Mouse (Mus musculus) lung, postnatal 10 days (tissue): Measurements from ENCODE around the gene Mcm2.

Source experiments
- DNase-seq: peaks from one replicate; pipeline ENCODE4 v3.0.0; 2021

Mcm2 gene

DNA sequence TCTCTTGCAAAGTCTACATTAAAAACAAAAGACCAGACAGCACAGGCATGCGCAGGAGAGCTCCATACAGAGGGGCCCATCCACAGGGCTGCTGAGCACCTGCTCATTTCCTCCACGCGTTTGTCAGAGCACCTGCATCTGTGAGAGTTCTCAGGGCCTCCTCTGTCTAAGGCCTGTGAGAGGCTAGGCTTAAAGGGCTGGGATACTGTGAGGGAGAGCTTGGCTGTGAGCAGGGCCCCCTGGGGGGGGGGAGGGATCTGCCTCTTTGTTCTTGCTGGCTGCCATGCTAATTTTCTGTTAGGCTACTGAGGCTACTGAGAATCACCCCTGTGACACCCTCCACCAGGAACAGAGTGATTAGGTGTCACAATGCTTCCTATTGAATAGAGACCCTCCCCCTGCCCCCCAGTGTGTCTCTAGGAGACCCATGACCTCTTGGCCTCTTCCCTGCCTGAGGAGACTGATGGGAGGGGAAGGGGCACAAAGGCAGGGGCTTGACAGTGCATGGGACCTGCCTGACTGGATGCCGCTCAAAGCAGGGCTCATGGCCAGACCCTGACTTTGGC is 27.1 kb upstream of the Mcm2 start:
- no peak for DNase-seq

DNA sequence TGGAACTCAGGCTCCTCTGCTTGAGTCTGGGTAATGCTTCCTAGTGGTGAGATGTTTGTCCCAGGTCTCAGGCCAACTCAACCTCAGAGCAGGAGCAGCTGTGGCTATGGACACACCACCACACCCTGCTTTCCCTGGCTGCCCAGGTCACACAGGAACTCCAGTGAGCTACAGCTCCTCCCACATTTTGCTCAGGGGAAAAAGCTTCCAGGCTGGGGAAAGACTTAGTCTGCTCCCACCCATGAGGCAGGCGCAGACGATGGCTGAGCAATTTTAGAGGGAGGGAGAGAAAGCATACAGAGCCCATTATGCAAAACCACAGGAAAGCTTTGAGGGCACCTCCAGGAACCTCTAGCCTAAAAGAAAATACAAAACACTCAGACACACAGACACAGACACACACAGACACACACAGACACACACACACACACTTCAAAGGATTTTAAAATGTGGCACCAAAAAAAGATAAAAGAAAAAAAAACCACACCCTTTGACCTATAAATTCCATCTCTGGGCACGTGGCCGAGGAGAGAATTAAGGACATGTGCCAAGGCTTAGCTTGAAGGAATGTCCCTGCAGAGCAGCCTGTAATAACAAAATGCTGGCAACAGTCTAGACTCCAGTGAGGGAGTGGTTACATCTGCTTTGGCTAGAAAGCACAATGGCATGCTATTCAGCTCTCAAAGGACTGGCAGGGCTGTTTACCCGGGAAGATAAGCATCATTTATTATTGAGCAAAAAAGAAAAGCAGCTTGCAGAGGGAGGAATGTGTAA is 26.1 kb upstream of the Mcm2 start:
- peak; percentile 93 for DNase-seq

DNA sequence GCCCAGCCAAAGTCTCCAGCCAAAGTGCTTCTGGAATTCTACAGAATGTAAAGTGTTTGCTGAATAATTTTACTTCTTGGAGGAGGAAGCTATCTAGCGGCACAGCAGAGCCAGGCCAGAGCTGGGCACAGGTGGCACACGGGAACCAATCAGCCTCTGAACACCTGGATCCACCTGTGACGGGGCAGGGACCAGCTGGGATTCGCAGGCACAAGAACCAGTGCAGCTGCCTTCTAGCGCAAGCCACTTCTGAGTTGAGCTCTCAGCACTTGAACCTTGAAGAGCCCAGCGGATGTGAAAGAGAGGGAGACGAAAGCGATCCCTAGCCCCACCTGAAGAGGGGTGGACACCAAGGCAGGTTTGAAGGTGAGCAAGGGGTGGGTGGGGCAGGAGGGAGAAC is 20.2 kb upstream of the Mcm2 start:
- no peak for DNase-seq

DNA sequence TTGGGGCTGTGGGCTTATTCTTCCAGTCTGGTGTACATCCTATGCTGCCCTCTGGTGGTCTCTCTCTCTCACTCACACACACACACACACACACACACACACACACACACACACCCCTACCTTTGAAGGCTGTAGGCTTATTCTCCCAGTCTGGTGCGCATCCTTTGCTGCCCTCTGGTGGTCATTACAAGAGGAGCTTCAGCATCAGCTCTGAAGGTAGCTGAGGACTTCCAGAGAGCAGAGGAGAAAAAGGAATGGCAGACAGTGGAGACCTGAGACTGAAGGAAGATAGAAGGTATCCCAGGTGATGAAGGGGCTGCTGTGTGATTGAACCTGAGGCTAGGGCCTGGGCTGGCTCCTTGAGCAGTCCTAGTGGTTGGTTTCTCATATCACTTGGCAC is 17.6 kb upstream of the Mcm2 start:
- peak; percentile 70 for DNase-seq

DNA sequence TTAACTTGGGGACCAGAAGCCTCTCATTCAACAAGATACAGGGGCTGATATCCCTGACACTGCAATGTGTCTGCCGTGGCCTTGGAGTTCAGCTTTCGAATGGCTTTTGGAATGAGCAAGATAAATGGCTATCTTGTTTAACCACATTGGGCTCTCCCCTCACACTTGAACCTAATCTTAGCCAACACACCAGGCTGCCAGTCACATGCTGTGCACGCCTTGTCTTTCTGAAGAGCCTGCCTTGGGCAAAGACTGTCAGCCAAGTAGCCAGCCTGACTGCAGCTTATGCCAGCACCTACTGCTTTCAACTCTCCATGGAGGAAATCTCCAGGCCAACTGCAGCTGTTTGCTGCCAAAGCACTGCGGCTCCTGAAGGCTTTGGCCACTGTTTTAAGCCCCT is 16.9 kb upstream of the Mcm2 start:
- DNase-seq = no peak

DNA sequence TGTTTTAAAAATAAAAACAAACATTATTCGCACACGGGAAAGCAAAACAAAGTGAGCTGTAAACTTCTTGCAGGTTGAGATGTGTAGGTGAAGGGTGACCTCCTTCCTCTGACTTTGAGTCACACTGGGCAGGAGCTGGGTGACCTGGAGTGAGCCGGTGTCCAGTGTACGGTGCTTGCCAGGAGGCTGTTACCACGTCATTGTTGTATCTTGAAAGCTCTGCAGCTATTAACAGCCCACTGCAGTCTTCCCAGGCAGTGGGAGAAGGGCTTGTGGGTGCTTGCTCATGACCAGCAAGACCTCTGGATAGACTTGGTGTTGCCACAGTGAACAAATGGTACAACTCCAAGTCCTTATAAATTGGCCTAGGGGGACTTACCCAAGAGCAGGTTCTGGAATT is 16.2 kb upstream of the Mcm2 start:
- no peak for DNase-seq

DNA sequence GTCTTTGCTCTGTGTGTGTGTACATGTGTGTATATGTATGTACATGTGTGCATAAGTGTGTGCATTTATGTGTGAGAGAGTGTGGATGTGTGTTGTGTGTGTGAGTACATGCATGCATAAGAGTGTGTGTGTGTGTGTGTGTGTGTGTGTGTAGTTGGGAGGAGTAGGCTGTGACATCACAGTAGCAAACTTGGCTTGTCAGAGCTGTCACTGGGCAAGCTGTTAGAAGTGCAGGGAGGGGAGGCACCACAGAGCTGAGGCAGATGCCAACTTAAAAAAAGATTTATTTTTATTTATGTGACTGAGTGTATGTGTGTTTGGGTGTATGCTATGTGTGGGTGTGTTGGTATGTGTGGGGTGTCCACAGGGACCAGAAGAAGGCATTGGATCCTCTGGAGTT is 14.9 kb upstream of the Mcm2 start:
- DNase-seq = no peak

DNA sequence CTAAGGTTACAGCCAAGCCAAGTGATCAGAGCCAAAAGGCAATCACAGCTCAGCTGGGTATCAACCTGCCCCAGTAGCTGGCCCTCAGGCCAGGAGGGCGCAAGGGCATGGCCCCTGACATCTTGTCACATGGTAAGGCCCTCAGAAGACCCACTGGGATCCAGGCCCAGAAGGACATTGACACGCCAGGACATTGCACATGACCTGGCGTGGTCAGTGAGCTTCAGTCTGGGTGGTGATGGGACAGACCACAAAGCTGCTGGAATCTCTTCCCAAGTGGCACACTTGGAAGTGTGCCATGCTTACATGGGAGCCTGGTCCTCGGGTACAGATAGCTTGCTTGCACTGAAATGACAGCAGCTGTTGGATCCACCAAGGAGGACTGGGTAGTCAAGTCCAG is 14.4 kb upstream of the Mcm2 start:
- no peak for DNase-seq

DNA sequence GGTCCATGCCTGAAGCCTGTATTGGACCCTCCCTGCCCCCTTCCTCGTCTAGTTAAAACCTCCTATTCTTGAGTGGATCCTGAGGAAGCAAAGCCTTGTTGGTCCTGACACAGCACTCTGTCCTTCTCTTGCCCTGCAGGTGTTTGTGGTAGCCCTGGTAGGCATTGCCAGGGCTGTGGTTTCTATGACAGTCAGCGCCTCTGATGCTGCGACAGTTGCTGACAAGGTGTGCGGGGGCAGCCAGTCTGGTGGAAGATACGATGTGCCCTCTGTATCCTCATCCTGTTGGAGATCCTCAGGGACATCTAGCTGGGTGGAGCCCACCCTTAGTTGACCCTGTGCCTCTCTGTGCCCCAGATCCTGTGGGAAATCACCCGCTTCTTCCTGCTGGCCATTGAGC is 10.6 kb upstream of the Mcm2 start:
- no peak for DNase-seq

DNA sequence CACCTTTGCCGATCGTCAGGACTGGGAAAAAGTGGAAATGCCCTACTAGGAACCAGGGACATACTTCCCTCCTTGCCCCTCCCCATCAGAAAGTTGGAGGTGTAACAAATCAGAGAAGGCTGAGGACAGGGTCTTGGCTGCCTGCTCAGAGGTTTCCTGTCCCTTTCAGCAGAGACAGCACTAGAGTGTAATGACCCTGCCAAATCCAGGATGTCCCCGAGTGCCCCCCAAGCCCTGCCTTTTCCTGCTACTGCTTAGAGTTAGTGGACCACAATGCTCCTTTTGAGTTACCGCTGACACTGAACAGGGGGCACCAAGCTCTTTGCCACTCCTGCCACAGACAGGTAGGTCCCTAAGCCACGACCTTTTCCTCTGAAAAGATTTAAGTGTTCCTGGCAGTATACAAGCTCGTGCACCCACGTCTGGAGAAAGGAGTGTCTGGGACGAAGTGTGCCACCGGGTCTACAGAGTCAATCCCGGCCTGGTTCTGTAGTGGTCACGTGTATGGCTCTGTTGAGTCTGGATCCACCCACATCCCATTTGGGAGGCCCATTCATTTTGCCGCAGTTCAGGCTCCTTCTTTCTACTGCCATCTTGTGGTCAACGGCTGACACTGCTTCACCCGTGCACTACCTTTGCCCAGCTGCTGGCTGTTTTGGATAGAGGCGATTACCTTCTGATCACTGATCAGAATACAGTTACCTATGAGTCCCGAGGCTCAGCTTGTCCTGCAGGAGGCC is 8.0 kb upstream of the Mcm2 start:
- peak; percentile 84 for DNase-seq

DNA sequence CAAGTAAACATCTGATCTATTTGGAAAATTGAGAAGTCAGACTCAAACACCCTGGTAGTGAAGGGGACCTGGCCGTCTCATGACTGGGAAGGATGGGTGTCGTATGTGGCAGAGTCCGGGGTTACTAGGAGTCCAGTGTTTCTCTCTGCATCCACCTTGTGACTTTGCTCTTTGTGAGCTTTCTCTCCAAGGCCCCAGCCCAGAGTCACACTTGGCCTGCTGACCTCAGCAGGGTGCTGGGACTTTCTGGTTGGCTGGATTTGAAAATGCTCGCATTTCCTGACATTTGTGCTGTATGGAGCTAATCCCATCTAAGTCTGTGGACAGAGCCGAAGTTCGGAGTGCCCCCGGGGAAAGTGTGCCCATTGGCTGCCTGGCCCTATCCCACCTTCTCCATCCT is 6.5 kb upstream of the Mcm2 start:
- DNase-seq = no peak

DNA sequence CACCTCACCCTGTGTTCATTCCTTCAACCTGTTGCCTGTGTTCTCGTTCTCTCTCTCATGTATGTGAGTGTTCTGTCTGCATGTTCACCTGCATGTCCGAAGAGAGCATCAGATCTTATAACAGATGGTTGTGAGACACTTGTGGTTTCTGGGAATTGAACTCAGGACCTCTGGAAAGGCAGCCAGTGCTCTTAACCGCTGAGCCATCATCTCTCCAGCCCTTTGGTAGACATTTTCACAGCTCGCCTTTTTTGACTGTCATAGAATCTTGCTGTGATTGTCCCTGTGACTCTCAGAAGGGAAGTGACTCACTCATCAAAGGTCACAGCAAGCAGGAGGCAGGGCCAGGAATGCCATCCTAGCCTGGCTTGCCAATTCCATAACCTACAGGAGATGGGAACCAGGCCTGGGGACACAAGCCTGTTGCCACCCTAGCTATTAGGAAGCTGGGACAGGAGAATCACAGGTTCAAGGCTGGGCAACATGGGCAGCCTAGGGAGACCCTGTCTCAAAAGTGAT is 5.9 kb upstream of the Mcm2 start:
- DNase-seq = no peak

DNA sequence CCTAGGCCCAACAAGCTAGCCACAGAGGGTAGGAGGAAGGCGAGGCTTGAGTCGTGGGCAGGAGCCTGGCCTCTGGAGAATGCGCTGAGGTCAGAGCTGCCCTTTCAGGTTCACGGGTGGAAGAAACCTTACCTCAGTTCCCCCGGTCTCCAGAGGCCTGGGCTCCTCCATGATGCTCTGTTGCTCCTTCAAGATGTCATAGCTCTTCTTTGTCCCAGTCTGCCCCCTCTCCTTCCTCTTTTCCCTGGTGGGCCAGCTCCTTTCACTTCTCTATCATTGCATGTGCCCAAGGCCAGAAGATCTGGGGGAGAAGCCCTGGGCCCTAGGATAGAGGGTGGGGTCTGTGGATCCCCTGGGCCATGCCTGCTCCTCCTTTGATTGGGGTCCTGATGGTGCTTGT is 5.1 kb upstream of the Mcm2 start:
- no peak for DNase-seq

DNA sequence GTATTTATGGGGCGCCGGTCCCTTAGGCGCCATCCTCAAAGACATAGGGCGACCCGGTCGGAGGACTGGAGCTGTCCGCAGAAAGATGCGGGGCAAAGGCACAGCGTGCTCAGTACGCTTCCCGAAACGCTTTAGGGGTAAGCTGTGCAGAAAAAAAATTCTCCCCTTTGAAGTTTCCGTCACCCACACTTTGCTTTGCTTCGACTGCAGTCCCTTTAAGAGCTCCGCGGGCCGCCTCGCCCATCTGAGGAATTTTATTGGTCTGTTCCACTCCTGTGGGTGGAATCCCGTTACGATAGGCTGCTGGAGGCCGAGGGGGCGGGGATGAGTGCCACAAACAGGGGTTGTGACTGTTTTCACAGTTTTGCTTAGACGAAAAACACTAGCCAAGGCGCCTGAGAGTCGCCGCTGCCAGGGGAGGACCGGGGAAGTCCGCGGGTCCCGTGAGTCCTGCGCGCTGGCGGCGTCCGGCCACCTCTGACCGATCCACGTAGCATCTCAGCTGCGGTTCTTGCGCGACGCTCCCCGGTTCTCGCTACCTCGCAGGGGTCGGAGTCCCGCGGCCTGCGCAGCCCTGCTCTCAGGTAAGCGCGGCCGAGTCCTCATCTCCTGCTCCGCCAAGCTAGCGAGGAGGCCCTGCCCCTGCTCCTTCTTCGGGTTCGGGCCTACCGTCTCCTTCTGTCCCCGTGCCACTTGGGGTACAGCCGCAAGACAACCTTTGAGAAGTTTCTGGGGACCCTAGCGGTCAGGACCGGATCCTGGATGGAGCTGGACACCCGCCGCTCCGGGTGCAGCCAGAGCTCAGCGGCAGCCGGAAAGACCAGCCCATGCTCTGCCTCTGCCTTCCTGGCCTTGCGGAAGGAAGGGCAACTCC is 3.6 kb upstream of the Mcm2 start, which contains the start of gene Tpra1:
Gene Tpra1 (plus strand): TSS at position 305 of the 874 bp plus-strand sequence.
- DNase-seq = peak; percentile 97

DNA sequence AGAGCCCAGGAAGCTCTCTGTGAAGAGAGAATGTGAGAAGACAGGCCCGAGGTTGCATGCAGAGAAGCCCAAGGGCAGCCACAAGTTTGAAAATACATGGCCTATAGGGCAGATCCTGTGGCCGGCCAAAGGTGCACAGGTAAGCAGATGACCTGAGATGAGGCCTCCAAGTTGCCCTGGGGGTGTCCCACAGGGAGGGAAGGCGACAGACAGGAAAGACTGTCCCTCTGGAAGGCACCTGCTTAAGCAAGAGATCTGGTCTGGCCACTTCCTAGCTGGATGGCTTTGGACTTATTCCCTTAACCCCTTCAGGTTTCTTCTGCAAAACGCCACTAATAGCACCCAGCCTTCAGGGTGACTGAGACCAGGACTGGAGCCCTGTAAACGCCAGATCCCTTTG is 2.9 kb upstream of the Mcm2 start:
- DNase-seq = no peak

DNA sequence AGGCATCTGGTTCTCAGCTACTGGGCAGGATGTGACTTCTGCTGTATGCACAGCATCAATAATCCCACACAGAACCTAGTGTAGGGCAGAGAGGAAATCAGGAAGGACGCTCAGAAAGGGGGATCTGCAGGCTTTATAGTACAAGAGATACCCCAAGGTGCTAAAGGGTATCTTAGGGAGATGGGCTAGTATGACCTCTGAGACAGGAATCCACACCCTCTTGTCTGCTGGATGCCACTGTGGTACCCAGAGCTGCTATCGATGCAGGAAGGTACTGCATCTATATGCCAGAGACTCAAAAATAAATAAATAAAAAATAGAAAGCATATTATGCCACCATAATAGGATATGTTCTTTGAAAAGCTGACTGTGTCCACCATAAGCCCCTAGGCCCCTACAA is 1.0 kb upstream of the Mcm2 start:
- DNase-seq = no peak

DNA sequence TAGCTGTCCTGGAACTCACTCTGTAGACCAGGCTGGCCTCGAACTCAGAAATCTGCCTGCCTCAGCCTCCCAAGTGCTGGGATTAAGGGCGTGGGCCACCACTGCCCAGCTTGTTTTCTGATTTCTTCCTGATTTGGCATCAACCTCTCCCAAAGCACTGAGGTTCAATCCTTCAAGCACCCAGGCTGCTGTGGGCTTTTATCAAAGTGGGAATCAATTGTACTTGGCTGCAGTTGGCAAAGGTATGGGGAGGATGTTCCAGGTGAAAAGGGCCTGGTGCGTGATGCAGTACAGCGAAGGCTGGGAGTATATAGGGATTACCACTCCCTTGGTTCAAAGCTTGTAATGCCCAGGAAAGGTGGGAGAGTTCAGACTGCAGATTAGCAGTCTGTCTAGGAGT is 506 bp upstream of the Mcm2 start:
- no peak for DNase-seq

DNA sequence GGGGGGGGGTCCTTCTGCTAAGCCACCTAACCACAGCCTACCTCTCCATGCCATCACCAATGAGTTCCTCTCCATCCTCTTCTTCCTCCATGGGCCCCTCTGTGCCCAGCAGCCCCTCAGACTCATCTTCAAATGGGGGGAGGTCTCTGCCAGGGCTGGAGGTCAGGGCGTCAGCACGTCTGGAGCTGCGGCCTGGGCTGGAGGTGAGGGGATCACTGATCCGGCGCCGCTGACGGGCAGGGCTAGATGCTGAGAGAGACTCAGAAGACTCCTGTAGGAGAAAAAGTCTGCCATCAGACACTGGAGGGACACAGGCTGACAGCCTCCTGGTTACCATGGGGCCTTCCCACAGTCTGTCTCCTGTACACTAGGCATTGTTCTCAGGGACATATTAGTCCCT is 1.3 kb downstream of the Mcm2 start:
- DNase-seq = no peak

DNA sequence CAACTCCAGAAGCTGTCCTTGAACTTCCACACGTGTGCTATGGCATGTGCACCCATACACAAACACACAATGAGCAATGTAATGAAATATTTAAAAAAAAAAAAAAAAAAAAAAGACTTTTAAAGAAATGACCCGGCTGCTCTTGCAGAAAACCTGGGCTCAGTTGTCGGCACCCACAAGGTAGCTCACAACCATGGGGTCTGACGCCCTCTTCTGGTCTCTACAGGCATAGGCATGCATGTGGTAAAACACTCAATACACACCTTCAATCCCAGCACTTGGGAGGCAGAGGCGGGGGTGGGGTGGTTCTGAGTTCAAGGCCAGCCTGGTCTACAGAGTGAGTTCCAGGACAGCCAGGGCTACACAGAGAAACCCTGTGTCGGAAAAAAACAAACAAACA is 2.6 kb downstream of the Mcm2 start:
- no peak for DNase-seq

DNA sequence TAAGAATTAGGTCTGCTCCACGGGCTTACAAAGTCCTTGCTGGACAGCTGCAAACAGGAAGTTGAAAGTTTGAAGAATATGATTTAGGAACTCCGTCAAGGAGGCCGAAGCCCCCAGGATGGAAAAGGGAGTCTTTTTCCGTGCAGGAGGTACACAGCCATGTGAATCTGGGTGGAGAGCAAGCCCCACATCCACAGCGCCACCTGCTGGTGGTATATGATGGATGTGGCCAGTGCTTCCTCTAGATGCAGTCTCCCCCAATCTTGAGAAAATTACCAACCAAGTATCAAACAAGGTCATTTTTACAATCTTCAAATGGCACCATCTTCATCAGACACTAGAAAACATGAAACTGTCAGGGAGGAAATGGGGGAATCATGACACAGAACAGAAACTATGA is 5.0 kb downstream of the Mcm2 start:
- DNase-seq = peak; percentile 67

DNA sequence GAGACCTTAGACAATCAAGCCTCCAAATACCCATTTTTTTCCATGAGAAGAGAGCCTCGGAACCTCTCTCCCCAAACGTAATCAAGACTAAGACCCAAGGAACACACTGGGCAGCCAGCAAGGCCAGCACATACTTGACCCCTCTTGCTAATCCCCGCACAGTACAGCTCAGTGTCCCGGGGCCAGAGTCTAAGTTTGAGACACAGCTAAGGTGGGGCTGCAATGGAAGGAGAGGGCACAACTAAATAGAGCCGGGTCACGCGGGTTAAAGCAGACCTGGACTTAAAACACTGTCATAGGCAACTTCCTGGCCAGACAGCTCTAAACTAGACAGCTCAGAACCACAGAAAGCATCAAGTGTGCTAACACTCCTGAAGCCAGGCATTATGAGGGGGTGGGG is 7.7 kb downstream of the Mcm2 start:
- no peak for DNase-seq

DNA sequence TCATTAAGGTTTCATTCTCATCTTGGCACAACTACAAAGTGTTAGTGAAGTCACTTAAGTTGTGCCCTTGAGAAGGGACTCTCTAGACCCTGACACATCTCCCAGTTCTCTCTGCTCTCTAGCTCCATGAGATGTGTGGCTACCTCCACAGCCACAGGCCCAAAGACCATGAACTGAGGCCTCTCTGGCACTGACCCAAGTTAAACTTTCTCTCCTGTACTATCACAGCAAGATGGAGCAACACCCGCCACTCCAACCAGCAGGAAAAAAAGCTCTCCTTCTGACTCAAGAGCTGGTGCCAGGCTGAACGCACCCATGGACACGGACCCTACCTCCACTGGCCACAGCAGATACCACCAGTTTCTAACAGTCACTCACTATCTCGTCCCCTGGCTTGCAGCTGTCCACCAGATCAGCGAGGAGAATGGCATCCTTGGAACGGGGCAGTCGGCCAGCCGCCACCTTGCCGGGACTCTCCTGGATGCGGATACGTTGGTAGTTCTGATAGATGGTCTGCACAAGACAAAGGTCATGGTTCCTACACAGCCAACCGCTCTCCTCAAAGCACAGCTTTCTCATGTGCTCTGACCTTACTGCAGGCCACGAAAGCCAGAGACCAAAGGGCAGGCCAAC is 9.1 kb downstream of the Mcm2 start:
- no peak for DNase-seq
